Mouse (Mus musculus) spleen, postnatal 10 days (tissue): ENCODE results near the gene Stag1.
"Not testable (repeated sequence)": the region's sequence is repeated elsewhere in the genome, so short reads cannot be mapped to it uniquely, and the experiment has no call there.

ENCODE experiments used
- DNase-seq, 2 experiments: peaks; one replicate each; pipeline ENCODE4 v3.0.0; 2021 to 2022; ENCODE audit warnings: low spot score in 2 of 2

The Stag1 gene

DNA sequence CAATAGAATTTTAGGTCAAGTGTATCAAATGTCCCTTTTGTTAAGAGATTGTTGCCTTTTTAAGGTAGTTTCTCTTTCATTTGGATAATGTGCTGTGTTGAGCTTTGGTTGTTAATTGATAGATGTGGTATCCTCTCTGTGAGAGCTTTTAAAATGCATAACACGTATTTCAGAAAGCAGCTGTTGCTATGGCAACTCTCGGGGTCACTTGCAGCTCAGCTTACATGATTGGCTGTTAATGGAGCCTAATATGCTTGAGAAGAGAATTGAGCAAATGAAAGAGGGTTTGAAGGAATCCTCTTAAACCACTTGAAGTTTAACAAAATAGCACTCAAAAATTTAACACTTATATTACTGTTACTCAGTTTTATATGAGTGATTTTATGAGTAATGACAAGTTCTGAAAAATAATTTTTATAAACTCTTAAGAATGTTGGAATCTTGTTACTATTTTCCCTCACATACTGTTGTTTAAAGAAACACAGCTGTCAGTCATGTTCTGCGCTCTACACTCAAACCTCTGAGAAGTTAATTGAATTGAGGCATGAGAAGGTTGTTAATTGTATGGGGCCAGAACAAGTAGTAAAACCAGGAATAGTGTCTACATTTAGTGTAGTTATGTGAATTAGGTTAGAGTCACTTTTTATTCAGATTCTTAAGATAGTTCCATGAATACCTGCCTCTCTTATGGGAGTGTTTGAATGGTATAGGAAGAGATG, 88.3 kb downstream of the Stag1 start:
- no peak for DNase-seq

DNA sequence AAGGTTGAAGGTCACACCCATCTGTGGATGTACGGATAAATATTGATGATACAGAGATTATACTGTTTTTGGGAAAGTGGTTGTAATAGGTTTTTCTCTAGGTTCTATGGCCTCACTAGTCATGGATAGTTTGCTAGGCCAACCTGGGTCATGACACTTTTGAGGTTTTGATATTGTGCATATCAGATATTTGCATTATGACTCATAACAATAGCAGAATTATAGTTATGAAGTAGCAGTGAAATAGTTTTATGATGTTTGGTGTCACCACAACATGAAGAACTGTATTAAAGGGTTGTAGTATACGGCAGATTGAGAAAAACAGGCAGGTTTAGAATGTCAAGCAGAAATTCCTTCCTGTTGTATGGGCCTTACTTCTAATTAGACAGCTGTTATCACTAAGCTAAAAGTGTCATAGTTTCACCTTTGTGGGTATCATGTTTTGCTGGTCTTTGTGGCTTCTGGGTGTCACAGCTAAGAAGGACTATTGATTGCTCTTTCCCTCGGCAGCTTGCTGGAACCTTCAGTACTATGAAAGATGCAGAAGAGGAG, 92.2 kb downstream of the Stag1 start:
- DNase-seq: no peak

DNA sequence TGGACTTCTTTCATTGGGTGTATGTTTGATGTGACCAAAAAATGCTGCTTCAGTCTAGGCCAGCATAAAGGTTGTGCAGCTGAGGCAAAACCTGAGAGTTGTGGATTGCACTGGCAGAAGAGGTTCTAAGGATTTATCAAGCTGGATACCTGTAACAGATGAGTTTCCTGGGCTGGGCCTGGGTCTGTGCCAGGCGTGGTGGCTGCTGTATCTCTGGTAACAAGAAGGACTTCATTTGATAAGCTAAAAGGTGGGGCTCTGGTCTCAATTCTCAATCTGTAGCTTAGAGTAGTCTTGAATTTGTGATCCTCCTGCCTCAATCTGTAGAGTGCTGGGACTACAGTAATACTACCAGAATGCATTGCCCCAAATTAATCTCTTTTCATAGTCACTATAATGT, 94.6 kb downstream of the Stag1 start:
- peak in 1 of 2 experiments; percentile 21 for DNase-seq

DNA sequence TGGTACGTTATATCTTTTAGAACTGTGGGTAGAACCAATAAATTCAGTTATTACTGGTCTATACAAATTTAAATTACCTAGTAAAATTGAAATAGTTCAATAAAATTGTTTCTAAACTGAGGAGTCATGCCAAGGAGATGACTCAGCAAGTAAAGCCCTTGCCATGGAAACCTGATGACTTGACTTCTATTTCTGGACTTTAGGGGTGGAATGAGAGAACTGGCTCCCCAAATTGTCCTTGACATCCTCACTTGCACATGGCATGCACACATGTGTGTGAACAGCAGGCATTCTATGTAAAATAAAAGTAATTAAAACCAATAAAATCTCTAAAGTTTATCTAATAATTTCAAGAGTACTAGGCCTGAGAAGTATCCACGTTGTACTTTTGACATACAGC, 98.9 kb downstream of the Stag1 start:
- DNase-seq: no peak

DNA sequence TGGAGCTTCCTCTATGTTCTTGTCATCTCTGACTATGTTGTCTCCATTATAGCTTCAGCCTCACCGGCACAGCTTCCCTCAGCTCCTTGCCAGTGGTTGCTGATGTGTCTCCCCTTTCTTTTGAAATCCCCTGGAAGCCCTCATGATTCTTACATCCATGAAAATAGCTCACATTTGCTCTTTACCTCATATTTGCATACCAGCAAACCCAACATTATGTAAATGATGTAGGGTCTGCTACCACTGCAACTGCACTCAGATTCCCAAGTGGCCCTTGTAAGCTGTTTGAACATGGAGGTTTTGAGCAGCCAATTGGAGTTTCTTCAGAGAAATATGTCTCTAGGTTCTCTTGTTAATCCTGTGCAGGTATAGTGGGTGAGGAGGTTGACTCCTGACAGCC, 110.0 kb downstream of the Stag1 start:
- no peak for DNase-seq

DNA sequence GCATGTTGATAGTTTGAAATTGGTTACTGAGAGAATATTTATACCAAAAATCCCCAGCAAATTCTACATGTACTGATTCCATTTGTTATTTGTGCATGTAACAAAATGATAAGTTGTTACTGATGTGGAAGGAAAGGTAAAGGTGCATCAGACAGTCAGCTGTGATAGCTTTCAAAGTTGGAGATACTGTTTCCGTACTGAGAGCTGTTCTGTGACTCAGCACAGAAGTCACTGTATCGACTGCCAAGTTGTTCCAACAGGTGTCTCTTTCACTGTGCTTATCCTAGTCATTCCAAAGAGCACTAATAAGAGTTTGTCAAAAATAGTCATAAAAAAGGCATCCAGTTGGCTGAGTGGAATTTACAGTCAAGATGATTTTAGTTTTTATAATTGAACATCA, 114.1 kb downstream of the Stag1 start:
- DNase-seq: no peak

DNA sequence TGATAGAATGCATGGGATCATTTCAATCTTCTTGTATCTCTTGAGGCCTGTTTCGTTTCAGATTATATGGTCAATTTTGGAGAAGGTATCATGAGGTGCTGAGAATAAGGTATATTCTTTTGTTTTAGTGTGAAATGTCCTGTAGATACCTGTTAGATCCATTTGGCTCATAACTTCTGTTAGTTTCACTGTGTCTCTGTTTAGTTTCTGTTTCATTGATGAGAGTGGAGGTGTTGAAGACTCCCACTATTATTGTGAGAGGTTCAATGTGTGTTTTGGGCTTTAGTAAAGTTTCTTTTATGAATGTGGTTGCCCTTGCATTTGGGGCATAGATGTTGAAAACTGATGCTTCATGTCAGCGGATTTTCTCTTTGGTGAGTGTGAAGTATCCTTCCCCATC, 127.2 kb downstream of the Stag1 start:
- not testable (repeated sequence) for DNase-seq

DNA sequence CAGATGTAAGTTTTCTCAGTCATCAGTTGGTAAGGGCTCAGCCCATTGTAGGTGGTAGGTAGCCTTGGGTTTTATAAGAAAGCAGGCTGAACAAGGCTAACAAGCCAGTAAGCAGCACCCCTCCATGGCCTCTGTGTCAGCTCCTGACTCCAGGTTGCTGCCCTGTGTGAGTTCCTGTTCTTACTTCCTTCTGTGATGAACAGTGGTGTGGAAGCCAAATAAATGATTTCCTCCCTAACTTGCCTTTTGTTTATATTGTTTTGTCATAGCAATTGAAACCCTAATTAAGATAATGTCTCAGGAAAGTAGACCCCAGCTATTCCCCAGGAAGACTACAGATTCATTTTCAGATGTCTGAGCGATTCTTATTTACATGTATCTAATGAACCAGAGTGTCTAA, 134.2 kb downstream of the Stag1 start:
- no peak for DNase-seq

DNA sequence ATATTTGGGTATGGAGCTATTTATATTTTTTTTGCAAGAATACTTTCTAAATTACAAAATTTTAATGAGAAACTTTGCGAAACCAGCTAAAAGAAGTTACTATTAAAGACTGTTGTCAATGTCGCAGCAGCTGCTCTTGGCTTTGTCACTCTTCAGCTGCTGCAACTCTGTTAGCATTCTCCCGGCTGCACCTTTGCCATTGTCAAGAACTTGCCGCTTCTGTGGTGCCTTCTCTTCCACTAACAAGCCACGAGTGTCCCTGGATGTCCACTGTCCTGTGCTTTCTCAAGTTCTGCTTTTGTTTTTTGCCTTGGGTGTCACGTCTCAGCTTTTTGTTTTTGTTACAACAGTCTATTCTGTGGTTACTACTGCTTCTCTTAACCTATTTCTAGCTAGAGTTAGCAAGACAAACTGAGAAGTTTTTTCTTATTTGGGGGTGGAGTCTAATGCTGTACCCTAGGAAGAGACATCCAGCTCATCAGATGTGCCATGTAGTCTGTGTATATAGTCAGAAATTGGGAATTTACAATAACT, 136.4 kb downstream of the Stag1 start:
- DNase-seq: no peak

DNA sequence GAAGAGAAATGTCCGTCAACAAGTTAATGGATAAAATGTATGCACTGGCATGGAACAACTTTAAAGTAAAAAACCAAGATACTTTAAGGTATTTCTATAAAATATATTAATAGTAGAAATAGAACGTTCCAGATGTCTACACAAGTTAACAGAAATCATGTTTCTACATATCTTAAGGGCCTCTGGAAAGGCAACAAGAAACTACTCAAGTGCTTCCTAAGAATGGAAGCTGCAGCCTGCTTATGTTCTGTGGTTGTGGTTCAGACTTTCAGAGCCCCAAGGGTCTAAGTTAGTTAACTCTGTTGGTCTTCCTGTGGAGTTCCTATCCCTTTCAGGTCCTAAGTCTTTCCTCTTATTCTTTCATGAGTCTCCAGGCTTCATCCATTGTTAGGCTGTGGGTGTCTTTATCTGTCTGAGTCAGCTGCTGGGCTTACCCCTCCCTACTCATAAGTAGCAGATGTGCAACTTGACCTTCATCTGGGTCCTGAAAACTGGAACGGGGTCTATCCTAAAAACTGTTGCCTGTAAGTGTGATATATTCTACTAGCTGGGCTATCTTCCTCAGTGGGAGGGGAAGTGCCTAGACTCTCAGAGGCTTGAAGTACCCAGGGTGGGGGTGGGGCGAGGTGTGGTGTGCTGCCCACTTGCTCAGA, 138.5 kb downstream of the Stag1 start:
- peak in 1 of 2 experiments; percentile 16 for DNase-seq

DNA sequence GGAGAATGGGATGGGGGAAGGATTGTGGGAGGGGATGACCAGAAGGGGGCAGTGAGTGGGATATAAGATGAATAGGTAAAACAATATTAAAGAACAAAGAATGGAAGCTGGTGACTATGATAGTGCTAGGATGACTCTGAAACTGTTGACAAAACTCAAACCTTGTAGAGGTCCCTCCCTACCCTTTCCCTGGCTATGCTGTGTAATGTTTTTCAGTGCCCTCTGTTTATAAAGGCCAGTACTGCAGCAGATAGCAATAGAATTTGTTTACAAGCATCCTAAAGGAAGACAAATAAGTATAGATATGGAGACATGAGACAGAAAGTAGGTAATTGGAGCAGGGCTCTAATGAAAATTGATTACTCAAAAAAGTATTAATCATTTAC, 139.0 kb downstream of the Stag1 start:
- DNase-seq: no peak

DNA sequence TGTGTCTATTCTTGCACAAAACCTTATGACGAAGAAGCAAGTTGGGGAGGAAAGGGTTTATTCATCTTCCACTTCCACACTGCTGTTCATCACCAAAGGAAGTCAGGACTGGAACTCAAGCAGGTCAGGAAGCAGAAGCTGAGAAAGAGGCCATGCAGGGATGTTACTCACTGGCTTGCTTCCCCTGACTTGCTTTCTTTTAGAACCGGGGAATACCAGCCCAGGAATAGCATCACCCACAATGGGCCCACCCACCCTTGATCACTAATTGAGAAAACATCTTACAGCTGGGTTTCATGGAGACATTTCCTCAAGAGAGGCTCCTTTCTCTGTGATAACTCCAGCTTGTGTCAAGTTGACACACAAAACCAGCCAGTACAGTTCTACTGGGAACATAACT, 179.6 kb downstream of the Stag1 start:
- not testable (repeated sequence) for DNase-seq

DNA sequence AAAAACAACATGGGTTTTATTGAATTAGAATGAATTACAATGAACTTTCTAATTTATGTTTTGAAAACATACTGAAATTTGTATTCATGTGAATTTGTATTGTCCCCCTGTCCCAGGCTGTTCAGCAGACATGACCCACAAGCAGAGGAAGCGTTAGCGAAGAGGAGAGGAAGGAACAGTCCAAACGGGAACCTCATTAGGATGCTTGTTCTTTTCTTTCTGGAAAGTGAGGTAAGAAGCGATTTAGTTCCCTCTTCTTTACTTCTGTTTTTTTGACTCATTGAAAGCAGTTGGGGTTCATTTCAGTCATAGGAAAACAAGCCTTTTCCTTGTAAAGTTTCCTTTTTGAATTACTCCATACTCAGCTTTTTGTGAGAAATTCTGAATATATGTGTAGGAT, 268.4 kb downstream of the Stag1 start:
- DNase-seq: no peak

DNA sequence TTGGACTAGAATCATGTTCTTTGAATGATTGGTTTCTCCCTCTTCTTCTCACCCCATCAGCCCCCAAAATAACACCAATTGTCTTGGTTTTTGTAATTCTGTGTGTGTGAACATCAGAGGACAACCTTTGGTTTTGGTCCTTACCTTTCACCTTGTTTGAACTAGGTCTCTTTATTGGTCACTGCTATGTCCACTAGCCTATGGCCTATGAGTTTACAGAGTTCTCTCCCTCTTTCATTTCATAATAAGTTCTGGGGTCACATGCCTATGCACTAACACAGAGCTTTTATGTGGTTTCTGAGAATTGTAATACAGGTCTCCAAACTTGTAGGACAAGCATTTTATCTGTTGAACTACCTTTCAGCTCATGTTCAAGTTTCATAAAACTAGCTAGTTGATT, 272.0 kb downstream of the Stag1 start:
- no peak for DNase-seq

DNA sequence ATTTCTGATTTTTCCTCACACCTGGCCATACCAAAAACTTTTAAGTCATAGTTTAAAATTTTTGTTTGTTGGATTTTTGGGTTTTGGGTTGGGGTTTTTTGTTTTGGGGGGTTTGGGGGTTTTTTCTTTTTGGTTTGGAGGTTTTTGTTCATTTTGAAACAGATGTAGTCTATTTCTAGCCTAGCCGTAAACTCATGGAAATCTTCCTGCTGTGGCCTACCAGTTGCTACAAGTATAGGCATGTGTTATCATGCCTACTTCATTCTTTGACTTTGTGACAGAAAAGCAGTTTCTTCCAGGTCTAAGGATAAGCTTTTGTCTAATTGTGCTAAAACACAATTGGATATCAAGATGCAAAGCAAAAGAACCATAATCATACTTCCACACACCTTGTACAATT, 298.5 kb downstream of the Stag1 start:
- no peak for DNase-seq

DNA sequence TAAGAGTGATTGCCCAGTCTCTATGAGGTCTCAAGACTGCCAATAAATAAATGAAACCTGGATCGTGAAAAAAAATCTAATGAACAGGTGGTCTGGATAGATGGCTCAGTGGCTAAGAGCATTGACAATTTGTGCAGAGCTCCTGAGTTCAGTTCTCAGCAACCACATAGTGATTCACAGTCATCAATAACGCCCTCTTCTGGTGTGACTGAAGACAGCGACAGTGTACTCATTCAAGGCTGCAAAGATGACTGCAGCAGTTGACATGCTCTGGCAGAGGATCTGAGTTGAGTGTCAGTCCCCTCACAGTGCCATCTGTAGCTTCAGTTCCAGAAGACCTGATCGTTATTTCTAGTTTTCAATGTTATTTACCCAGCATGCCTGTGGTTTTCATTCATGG, 300.4 kb downstream of the Stag1 start:
- DNase-seq: no peak

DNA sequence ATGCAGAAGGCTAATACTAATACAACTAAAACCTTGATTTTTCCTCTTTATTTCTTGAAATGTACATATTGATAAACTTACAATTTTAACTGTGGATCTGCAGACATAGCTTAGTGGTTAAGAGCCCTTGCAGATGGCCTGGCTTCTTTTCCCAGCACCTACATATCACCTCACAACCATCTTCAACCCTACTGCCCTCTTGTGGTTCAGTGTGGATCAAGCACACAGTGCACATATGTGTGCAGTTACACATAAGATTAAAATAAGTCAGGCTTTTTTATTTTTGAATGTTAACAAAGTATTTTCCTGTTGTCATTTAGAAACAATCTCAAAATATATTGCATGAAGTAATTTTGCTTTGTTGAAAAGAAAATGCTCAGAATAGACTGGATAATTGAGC, 312.8 kb downstream of the Stag1 start:
- DNase-seq: peak in 1 of 2 experiments; percentile 35

DNA sequence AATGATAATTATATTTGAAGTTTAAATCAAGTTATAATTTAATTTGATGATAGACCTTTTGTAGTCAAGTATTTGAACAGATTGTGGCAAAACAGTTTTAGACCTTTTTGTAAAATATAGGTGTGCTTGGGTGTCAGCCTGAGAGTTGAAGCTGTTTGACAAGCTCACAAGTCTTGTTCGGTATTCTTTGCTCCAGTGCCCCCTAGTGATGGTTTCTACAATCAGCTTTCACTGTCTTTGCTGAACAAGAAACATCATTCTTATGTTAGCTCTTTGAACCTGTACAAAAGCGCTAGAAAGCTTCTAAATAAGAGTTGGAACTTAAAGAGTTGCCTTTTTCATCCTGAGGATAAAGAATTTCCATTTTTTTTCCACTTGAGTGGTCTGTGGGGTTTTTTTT, 319.5 kb downstream of the Stag1 start:
- DNase-seq: peak in 1 of 2 experiments; percentile 46

DNA sequence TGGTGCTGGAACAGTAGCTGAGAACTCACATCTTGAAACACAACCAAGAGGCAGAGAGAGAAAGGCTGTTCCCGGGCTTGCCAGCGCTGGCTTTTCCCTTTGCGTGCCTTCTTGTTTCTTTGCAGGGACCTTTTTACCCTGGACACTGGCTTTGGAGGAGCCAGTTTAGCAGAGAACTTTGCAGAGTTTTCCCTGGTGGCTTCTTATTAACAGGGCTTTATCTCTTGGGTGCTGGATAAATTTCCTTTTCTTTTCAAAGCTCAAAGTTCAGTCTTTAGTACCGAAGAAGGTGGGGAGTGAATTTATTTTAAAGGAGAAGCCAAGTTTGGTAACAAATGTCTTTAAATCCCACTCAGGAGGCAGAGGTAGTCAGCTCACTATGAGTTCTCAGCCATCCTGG, 329.0 kb downstream of the Stag1 start:
- no peak for DNase-seq

DNA sequence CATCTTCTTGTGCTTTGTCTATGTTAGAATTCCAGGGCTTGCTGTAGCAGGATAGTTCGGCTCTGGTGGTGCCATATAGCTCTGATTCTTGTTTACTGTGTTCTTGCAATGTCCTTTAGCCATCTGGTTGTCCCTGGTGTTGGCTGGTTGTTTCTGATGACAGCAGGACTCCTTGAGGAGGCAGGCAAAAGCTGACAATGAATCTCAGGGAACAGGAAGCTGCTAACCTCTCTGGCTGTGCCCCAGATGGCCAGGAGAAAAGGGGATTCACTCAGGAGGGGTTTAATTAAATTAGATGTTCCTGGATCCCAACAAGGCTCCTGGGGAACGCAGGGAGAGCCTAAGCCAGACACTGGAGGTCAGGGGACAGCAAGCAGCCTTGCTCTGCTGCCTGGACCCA, 344.4 kb downstream of the Stag1 start:
- DNase-seq: no peak

DNA sequence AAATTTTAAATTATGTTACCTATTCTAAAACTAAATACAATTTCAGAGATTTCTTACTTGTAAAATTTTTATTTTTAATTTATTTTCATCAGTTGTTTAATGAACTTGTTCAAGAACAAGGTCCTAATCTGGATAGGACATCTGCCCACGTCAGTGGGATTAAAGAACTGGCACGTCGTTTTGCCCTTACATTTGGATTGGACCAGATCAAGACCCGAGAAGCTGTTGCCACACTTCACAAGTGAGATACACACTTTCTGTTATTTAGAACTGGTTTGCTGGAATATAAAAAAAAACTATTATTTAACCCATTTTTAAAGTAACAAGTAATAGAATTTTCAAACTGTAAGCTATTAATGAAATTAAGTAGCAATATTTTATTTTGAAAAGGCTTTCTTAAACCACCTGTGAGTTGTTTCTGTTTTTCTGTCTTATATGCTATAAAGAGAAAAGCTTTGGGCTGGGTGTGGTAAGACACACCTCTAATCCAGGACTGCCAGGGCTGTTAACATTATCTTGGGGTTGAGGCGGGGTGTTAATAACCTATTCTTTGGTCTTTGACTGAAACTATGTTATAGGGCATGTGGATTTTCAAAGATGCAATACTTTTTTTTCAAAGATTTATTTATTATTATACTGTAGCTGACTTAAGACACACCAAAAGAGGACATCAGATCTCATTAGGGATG, 347.2 kb downstream of the Stag1 start:
- DNase-seq: no peak

DNA sequence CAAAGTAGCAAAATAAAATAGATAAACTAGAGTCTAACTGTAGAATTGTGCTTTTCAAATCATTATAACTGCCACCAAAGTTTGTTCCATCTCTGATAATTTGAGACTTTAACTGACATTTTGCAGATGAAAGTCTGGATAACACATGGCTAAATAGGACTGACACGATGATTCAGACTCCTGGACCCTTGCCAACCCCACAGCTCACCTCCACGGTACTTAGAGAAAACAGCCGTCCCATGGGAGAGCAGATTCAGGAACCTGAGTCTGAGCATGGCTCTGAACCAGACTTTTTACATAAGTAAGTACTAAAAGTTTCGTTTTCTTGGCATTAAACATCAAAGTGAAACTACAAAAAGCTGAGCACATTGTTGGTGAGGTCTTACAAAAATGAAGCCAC, 353.9 kb downstream of the Stag1 start:
- peak in 1 of 2 experiments; percentile 53 for DNase-seq
